ENCODE assay signal across 10 mouse cellular contexts in the genomic region with DNA sequence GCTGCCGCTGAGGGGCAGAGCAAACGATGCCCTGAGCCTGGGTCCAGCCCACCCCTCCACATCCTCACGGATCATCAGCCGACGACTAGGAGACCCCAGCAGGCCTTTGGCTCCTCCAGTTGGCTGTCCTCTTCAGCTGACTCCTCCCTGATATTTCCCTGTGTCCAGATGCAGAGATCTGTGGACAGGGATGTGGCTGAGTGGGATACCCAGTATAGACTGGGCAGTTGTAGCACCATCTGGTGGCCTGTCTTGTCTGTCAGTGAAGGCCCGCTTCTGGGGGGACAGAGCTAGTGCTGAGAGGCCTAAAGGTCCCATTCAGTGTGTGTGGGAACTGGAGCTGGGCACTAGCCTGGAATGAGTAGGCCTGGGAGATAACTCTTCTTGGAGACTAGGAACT.
A peak's percentile ranks its signal among the peaks of the same experiment; 100 is the strongest.
DNase-seq lines count a peak whose midpoint lies in the region; ATAC-seq and TF ChIP-seq lines count a peak whose summit lies in the region.
"Had no signal": no experiment of that assay in that cellular context is flagged by ENCODE, and none has a peak within 500 bp of the region (broad histone marks: within the 10 kb centered on the region; RNA-seq: fewer than 3 reads in every experiment).

No protein-coding gene starts in this region.

- H3K4me2 ChIP-seq in kidney, embryonic 15.5 days: no peak overlapping the region
- H3K4me2 ChIP-seq: liver, embryonic 12.5 days had no signal

- H3K9ac ChIP-seq in kidney, embryonic 15.5 days: no peak overlapping the region
- H3K9ac ChIP-seq: liver, embryonic 12.5 days had no signal

- 64% methylated on average over 6 of the region's 6 CpGs for WGBS in kidney, embryonic 15.5 days

- H3K27me3 ChIP-seq in kidney, embryonic 15.5 days: no peaks in the 10 kb centered on the region
- H3K27me3 ChIP-seq: liver, embryonic 12.5 days had no signal

- DNase-seq in adrenal gland, adult (ENCODE audit: inconsistent age in 2 of 2, low spot score in 1 of 2): peak; percentile 24 to 62
- DNase-seq in adrenal gland, postnatal 4 days (ENCODE audit: low spot score in 2 of 2): no peak
- DNase-seq in kidney, adult 18-20 months: peak; percentile 16
- peak; percentile 26 for DNase-seq in lung, postnatal 14 days
- DNase-seq in ovary, adult 18-20 months (ENCODE audit: low spot score): no peak
- DNase-seq in right cerebral cortex, postnatal 14 days: no peak
- DNase-seq: cerebellum, adult 11 months had no signal

- H3K9me3 ChIP-seq in kidney, embryonic 15.5 days (replicated peaks): no peaks in the 10 kb centered on the region
- H3K9me3 ChIP-seq: liver, embryonic 12.5 days had no signal

- ATAC-seq in kidney, embryonic 15.5 days (replicated peaks; ENCODE audit: low FRiP score): no peak
- ATAC-seq: liver, embryonic 12.5 days had no signal

- no peak overlapping the region for H3K27ac ChIP-seq in kidney, embryonic 15.5 days
- H3K27ac ChIP-seq in cortical plate, adult 2 months (ENCODE audit: insufficient read depth, low read length): no peak overlapping the region
- H3K27ac ChIP-seq: liver, embryonic 12.5 days had no signal

- H3K4me1 ChIP-seq in kidney, embryonic 15.5 days: no peaks in the 10 kb centered on the region
- no peaks in the 10 kb centered on the region; the same call in 1 of the 2 replicates for H3K4me1 ChIP-seq in cortical plate, adult 2 months (ENCODE audit: control insufficient read depth, insufficient read depth, low read length)
- H3K4me1 ChIP-seq: liver, embryonic 12.5 days had no signal

- no peak for TF ChIP-seq POLR2A in cortical plate, adult 2 months (IDR thresholded peaks at IDR 0.05; ENCODE audit: extremely low read depth, insufficient read depth, low read length)

- TF ChIP-seq CTCF in cortical plate, adult 2 months (IDR thresholded peaks at IDR 0.05; ENCODE audit: extremely low read depth, insufficient read depth, low read length): peak; percentile 32; the same call in 1 of the 2 replicates

- H3K4me3 ChIP-seq in kidney, embryonic 15.5 days (replicated peaks): no peak overlapping the region
- no peak overlapping the region for H3K4me3 ChIP-seq in cortical plate, adult 2 months (ENCODE audit: insufficient read depth, low read length)
- H3K4me3 ChIP-seq: liver, embryonic 12.5 days had no signal

- no peaks in the 10 kb centered on the region for H3K36me3 ChIP-seq in kidney, embryonic 15.5 days
- H3K36me3 ChIP-seq: liver, embryonic 12.5 days had no signal

Comparison
In these comparisons a context has a peak if more than half of its experiments do, and no peak if none do; other contexts are left out.
1. DNase-seq: peak in adrenal gland, adult (2 of 2), kidney, adult 18-20 months (single experiment) and lung, postnatal 14 days (single experiment); none in adrenal gland, postnatal 4 days (0 of 2), ovary, adult 18-20 months (single experiment) and right cerebral cortex, postnatal 14 days (single experiment).